Mouse (Mus musculus): ENCODE measurements around the gene Kmt5a.

Kmt5a gene

GRCm38 (mm10) chr5:124439447-124440093, at the start of gene Kmt5a:
Kmt5a (plus strand) TSS chr5:124439930.
- peak; percentile 88 to 95 for DNase-seq (ENCODE audit: low spot score in 2 of 2)

- no peak for DNase-seq (ENCODE audit: low spot score in 2 of 2)
Observed at GRCm38 (mm10) chr5:124392412-124392811, 47.3 kb upstream of the Kmt5a start.

GRCm38 (mm10) chr5:124393726-124394125, 46.0 kb upstream of the Kmt5a start:
- no peak for DNase-seq (ENCODE audit: low spot score in 2 of 2)

GRCm38 (mm10) chr5:124410808-124411207, 28.9 kb upstream of the Kmt5a start:
- DNase-seq (ENCODE audit: low spot score in 2 of 2) = no peak

GRCm38 (mm10) chr5:124412163-124412562, 27.6 kb upstream of the Kmt5a start:
- DNase-seq (ENCODE audit: low spot score in 2 of 2) = no peak

GRCm38 (mm10) chr5:124418903-124419302, 20.8 kb upstream of the Kmt5a start:
- DNase-seq (ENCODE audit: low spot score in 2 of 2) = no peak

GRCm38 (mm10) chr5:124421786-124422185, 17.9 kb upstream of the Kmt5a start:
- DNase-seq (ENCODE audit: low spot score in 2 of 2) = no peak

GRCm38 (mm10) chr5:124424200-124424722, 15.5 kb upstream of the Kmt5a start:
- no peak for DNase-seq (ENCODE audit: low spot score in 2 of 2)

- DNase-seq (ENCODE audit: low spot score in 2 of 2) = peak in 1 of 2 experiments; percentile 6
Observed at GRCm38 (mm10) chr5:124424723-124425411, 14.9 kb upstream of the Kmt5a start.

GRCm38 (mm10) chr5:124425412-124426259, 14.1 kb upstream of the Kmt5a start, which contains the start of gene Sbno1:
Sbno1 (minus strand) TSS chr5:124426001.
- peak; percentile 71 to 89 for DNase-seq (ENCODE audit: low spot score in 2 of 2)

GRCm38 (mm10) chr5:124426475-124427071, 13.2 kb upstream of the Kmt5a start:
- DNase-seq (ENCODE audit: low spot score in 2 of 2) = no peak

- peak; percentile 34 to 64 for DNase-seq (ENCODE audit: low spot score in 2 of 2)
Observed at GRCm38 (mm10) chr5:124432398-124433012, 7.2 kb upstream of the Kmt5a start.

- no peak for DNase-seq (ENCODE audit: low spot score in 2 of 2)
Observed at GRCm38 (mm10) chr5:124433048-124433447, 6.7 kb upstream of the Kmt5a start.

- no peak for DNase-seq (ENCODE audit: low spot score in 2 of 2)
Observed at GRCm38 (mm10) chr5:124438229-124438628, 1.5 kb upstream of the Kmt5a start.

GRCm38 (mm10) chr5:124438746-124439145, 984 bp upstream of the Kmt5a start:
- DNase-seq (ENCODE audit: low spot score in 2 of 2) = no peak

- peak in 1 of 2 experiments; percentile 58 for DNase-seq (ENCODE audit: low spot score in 2 of 2)
Observed at GRCm38 (mm10) chr5:124440094-124440701, 468 bp downstream of the Kmt5a start.

GRCm38 (mm10) chr5:124442628-124443027, 2.9 kb downstream of the Kmt5a start:
- no peak for DNase-seq (ENCODE audit: low spot score in 2 of 2)

- no peak for DNase-seq (ENCODE audit: low spot score in 2 of 2)
Observed at GRCm38 (mm10) chr5:124444208-124444607, 4.5 kb downstream of the Kmt5a start.

GRCm38 (mm10) chr5:124444661-124445561, 5.2 kb downstream of the Kmt5a start:
- peak; percentile 32 to 73 for DNase-seq (ENCODE audit: low spot score in 2 of 2)

Data from cerebellum, postnatal 4 days (tissue).